Mouse (Mus musculus) R1 (cell line): ENCODE results near the gene Gm10260.
A peak's percentile ranks its signal among the peaks of the same experiment; 100 is the strongest.

Source experiments
- DNase-seq: peaks from one replicate; pipeline ENCODE4 v3.0.0-alpha.2; 2018; ENCODE audit warnings: low read depth, low spot score

Gm10260 gene

DNA sequence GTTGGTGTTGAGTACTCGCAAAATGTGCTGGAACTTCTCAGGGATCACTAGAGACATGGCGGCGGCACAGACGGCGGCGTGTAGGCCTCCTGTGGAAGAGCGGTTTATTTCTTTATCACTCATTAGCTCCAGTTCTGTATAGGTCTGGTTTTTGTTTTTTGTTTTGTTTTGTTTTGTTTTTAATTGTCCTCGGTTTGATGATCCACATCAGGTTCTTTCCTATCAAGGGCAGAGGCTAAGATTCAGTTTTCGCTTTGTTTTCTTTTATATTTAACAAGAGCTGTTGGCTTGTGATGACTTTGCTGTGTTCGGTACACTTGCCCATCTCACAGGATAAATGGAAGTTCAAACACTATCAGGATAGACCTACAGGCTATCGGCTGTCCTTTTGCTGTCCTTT is at the start of gene Gm10260:
TSS of gene Gm10260 (minus strand) at position 101 of the 400 bp plus-strand sequence.
- DNase-seq: no peak

- DNase-seq: no peak
These were observed 49.4 kb upstream of the Gm10260 start for GRCm38 (mm10) chr13:97809828-97810227.

- no peak for DNase-seq
These were observed 45.5 kb upstream of the Gm10260 start for GRCm38 (mm10) chr13:97805907-97806306.

DNA sequence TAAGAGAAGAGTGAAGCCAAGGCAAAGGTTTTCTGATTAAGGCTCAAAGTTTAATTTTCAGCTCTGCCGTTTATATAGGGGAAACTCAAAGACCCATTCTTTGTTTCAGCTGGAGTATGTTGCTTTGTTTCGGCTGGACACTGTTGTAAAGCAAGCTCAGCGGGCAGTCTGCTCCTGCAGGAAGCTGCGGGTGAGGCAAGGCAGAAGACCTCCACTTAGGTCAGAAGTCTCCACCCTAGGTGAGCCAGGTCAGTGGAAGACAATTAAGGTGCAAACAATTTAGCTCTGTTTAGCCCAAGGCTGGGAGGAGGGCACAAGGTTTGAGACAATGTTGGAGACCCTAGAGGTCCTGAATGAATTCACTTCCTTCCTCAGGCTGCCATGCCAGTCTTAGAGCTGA is 42.0 kb upstream of the Gm10260 start:
- peak; percentile 74 for DNase-seq

DNA sequence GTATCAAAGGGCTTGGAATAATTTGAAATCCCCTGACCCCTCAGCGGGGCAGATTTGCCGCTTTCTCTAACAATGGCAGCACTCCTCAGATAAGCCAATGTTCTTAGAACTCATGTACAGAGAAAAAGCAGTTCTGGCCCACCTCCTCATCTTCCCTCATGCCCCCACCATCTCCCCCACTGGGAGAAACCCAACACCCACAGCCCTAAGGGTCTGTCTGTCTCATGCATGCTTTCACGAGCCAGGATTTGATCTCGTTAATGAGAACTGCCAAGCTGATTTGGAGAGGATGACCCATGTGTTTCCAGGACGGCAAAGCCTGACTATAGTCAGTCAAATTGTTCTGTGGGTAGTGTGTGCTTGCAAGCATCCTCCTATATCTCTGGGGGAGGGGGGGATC is 37.0 kb upstream of the Gm10260 start:
- DNase-seq: no peak

- no peak for DNase-seq
These were observed 34.3 kb upstream of the Gm10260 start for GRCm38 (mm10) chr13:97794780-97795179.

GRCm38 (mm10) chr13:97793932-97794331 is 33.5 kb upstream of the Gm10260 start:
- no peak for DNase-seq

- no peak for DNase-seq
These were observed 31.2 kb upstream of the Gm10260 start for GRCm38 (mm10) chr13:97791664-97792063.

- no peak for DNase-seq
These were observed 29.5 kb upstream of the Gm10260 start for GRCm38 (mm10) chr13:97789782-97790450.

GRCm38 (mm10) chr13:97785167-97785835 is 24.9 kb upstream of the Gm10260 start:
- no peak for DNase-seq

DNA sequence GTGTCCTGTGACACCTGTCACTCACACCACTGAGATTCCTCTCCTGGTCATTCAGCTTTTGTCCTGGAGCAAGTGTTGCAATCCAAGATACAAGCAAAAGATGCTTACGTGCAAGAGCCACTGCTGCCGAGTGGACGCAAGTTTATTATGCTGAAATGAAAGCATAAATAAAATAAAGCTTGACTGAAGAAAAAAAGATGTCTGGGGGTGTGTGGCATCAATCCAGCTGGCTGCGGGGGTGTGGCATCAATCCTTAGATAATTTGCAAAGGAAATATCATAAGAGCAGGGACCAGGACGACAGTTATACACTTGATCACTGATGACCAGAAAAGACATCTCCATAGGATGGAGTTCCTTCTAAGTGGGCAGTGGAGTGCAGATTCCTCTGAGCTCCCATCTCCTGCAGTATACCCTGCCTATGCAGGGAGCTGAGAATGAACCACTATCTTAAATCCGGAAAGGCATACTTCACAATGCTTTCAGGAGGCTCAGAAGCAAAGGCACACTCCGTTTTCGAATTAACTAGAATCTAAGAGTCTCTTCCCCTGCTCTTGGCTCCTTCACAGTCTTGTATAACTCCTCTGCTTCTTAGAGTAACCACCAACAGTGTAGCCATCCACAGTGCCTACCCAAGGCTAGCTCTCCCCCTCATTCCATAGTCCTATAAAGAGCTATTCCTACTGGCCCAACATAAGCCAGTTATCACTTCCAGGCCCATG is 23.2 kb upstream of the Gm10260 start:
- DNase-seq: no peak

GRCm38 (mm10) chr13:97782063-97782462 is 21.6 kb upstream of the Gm10260 start:
- peak; percentile 61 for DNase-seq

- DNase-seq: no peak
These were observed 21.2 kb upstream of the Gm10260 start for GRCm38 (mm10) chr13:97781637-97782036.

GRCm38 (mm10) chr13:97780556-97780955 is 20.1 kb upstream of the Gm10260 start:
- no peak for DNase-seq

- no peak for DNase-seq
These were observed 19.4 kb upstream of the Gm10260 start for GRCm38 (mm10) chr13:97779657-97780445.

DNA sequence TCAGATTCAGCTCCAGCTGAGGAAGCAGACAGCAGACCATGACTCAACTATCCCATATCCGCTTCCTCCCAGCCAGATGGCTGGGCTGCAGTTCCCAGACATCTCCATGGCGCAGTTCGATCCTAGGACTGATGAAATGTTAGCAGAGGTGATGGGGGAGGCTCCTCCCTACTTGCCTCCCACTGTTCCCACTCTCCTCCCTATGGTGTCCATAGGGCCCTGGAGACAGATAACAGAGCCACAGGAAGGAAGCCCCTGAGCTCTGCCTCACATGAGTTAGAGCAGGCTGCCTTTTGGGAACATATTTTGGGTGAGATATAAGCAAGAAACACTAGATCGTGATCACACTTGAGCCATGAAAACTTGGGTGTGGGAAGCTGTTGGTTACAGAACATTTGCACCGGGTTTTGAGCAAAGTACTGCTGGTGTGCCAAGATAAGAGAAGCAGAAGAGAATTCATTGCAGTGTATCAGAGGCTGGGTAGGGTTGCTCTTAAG is 18.3 kb upstream of the Gm10260 start:
- no peak for DNase-seq

DNA sequence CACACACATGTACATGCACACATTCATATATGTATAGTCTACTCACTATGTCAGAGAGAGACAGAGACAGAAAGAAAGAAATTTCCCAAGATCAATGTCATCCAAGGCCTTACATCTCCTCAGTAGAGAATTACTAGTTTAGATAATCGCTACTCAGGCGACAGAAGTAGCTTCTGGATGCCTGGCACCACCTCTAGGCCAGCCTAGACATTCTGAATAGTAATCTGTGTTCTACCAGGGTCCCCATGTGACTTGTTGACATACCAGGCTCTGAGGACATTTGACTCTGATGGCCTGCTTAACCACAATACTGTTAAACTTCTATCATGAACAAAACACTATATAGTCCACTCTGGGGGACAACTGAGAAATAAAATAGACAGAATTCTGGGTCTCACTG is 17.2 kb upstream of the Gm10260 start:
- no peak for DNase-seq

- no peak for DNase-seq
These were observed 16.3 kb upstream of the Gm10260 start for GRCm38 (mm10) chr13:97776702-97777101.

DNA sequence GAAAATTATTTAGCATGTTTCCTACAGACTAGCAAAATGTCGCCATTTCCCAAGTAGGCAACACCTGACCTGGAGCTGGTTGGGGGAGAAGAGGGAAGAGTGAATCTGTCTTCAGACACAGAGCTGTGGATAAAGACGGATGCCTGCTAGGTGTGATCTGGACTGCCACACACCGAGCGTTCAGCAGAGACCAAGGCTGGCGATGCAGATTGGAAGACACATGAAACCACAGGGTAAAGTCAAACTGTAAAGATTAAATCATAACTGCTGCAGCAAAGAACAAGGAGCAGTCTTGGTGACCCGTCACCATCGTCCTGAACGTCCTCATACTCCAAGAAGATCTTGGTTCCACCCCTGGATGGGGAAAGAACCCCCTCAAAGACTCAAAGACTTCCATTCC is 15.5 kb upstream of the Gm10260 start:
- DNase-seq: no peak

- DNase-seq: no peak
These were observed 14.5 kb upstream of the Gm10260 start for GRCm38 (mm10) chr13:97774740-97775425.

DNA sequence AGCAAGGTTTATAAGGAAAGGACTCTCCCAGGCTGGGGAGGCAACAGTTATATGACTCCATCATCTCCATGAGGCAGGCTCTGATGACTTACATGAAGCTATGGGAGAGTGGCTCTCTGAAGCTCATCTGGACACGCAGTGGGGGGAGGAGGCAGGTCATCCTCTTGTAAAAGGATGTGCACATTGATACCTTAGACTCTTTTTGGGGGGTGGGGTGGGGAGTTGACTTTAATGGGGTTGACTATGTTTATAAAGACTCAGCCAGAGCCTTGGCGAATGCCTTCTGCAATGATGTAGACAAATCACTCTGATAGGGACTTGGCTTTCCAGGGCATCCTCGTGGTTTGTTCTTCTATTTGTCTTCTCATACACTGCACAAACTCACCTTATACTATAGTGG is 8.8 kb upstream of the Gm10260 start:
- peak; percentile 32 for DNase-seq
